Mouse (Mus musculus) stomach, postnatal 0 days (tissue): ENCODE results near the gene Erf. TPM values are rescaled to one million over a fixed set of nuclear protein-coding genes. Genes with fewer than 3 reads are reported as not detected.

Source experiments
- ATAC-seq: fragments of 200-750 bp; cut with Nextera tagmentation; 2 replicates; pipeline ENCODE4 v1.8.0; 2017; ENCODE audit not compliant: low FRiP score, low TSS enrichment
- DNase-seq: peaks from one replicate; pipeline ENCODE4 v3.0.0-alpha.2; 2016; ENCODE audit warnings: low spot score
- H3K27ac ChIP-seq: fragments of 300-500 bp; sonication (generic); replicated peaks from 2 replicates; pipeline ENCODE4 v1.5.1; 2014; ENCODE audit warnings: mild to moderate bottlenecking, control low read depth
- H3K27me3 ChIP-seq: fragments of 300-500 bp; sonication (generic); 2 replicates; pipeline ENCODE4 v1.6.1; 2014; ENCODE audit warnings: low read length; ENCODE audit not compliant: control insufficient read depth, insufficient read depth
- H3K36me3 ChIP-seq: fragments of 300-500 bp; sonication (generic); 2 replicates; pipeline ENCODE4 v1.6.1; 2014; ENCODE audit warnings: low read length, mixed read lengths; ENCODE audit not compliant: control insufficient read depth, insufficient read depth
- H3K4me1 ChIP-seq: fragments of 300-500 bp; sonication (generic); replicated peaks from 2 replicates; pipeline ENCODE4 v1.6.1; 2014; ENCODE audit warnings: antibody characterized with exemption; ENCODE audit not compliant: control insufficient read depth, insufficient read depth
- H3K4me2 ChIP-seq: fragments of 300-500 bp; sonication (generic); replicated peaks from 2 replicates; pipeline ENCODE4 v1.6.1; 2014; ENCODE audit warnings: low read depth, mild to moderate bottlenecking, control low read depth, moderate library complexity
- H3K4me3 ChIP-seq: fragments of 300-500 bp; sonication (generic); 2 replicates; pipeline ENCODE4 v1.5.1; 2014; ENCODE audit warnings: low read depth, low read length, control low read depth
- H3K9ac ChIP-seq: fragments of 300-500 bp; sonication (generic); 2 replicates; pipeline ENCODE4 v1.6.1; 2014; ENCODE audit warnings: mild to moderate bottlenecking, low read length, control low read depth, mixed read lengths
- H3K9me3 ChIP-seq: fragments of 300-500 bp; sonication (generic); 2 replicates; pipeline ENCODE4 v1.6.1; 2016; ENCODE audit warnings: low read length; ENCODE audit not compliant: control insufficient read depth
- CTCF ChIP-seq: IDR thresholded peaks from 2 replicates; pipeline ENCODE4 v1.5.1; 2016; ENCODE audit warnings: antibody characterized with exemption, low read depth, mild to moderate bottlenecking, moderate library complexity
- EP300 ChIP-seq: optimal IDR thresholded peaks from 2 replicates; pipeline ENCODE3; 2016; ENCODE audit warnings: antibody characterized with exemption
- WGBS: fragments of 180-500 bp; shearing (Covaris S2); extraction: QIAGEN DNeasy Blood & Tissue Kit; methylation state at CpG from one replicate; pipeline ENCODE4 v1.1.7; 2014; 5-methylcytosine and 5-hydroxymethylcytosine counted together
- polyA plus RNA-seq: library from polyadenylated mRNA; unstranded; fragments of >200 nt; fragmentation: Nextera tagmentation; extraction: Ambion mirVana; gene quantifications from 2 replicates; pipeline ENCODE4 v1.2.1, GENCODE M21; 2015

Erf gene
- polyA plus RNA-seq, 1 experiment from 2014 or later = 8.1 TPM

DNA sequence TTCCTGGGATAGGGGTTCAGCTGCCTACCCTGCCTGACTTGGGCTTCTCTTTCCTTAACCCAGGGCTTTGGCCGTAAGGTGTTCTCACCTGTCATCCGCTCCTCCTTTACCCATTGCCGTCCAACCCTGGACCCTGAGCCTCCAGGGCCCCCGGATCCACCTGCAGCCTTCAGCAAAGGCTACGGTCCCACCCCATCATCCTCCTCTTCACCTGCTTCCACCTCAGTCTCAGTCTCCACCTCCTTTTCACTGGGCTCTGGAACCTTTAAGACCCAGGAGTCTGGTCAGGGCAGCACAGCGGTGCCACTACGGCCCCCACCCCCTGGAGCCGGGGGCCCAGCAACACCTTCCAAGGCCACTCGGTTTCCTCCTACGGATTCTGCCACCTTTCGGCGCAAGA, 37.5 kb upstream of the Erf start:
- ATAC-seq (no peak), DNase-seq (no peak)
- Histone ChIP-seq H3K9me3 (no peaks in the 10 kb centered on the region), H3K9ac (no peak overlapping the region), H3K27ac (no peak overlapping the region), H3K4me2 (no peak overlapping the region), H3K4me3 (no peak overlapping the region), H3K4me1 (peaks cover 10% of the 10 kb centered on the region), H3K27me3 (no peaks in the 10 kb centered on the region), H3K36me3 (peaks cover 64% of the 10 kb centered on the region)
- TF ChIP-seq EP300 (no peak), CTCF (no peak)
- 96% methylated on average over 11 of the region's 12 CpGs for WGBS

- no peak for DNase-seq
- ATAC-seq = no peak
- no peak overlapping the region for H3K4me3 ChIP-seq
- peak; percentile 54 for TF ChIP-seq CTCF
- no peak for TF ChIP-seq EP300
- H3K4me1 ChIP-seq = peaks cover 10% of the 10 kb centered on the region
- no peak overlapping the region for H3K4me2 ChIP-seq
- 80% methylated on average over 8 of the region's 8 CpGs for WGBS
- H3K36me3 ChIP-seq = peaks cover 60% of the 10 kb centered on the region
- H3K9ac ChIP-seq = no peak overlapping the region
- no peak overlapping the region for H3K27ac ChIP-seq
- no peaks in the 10 kb centered on the region for H3K9me3 ChIP-seq
- no peaks in the 10 kb centered on the region for H3K27me3 ChIP-seq
These were observed 36.4 kb upstream of the Erf start for GRCm38 (mm10) chr7:25286989-25287388.

- WGBS = 83% methylated on average over 20 of the region's 20 CpGs
- Histone ChIP-seq H3K27ac (no peak overlapping the region), H3K27me3 (no peaks in the 10 kb centered on the region), H3K9ac (no peak overlapping the region), H3K4me1 (peaks cover 18% of the 10 kb centered on the region), H3K9me3 (no peaks in the 10 kb centered on the region), H3K36me3 (peaks cover 54% of the 10 kb centered on the region), H3K4me3 (no peak overlapping the region), H3K4me2 (no peak overlapping the region)
- no peak for TF ChIP-seq CTCF
- TF ChIP-seq EP300 = no peak
- ATAC-seq (no peak), DNase-seq (no peak)
These were observed 35.1 kb upstream of the Erf start for GRCm38 (mm10) chr7:25285511-25286238.

- Histone ChIP-seq H3K9me3 (no peaks in the 10 kb centered on the region), H3K4me1 (peaks cover 22% of the 10 kb centered on the region), H3K9ac (no peak overlapping the region), H3K4me2 (no peak overlapping the region), H3K27ac (0 out of 2 replicates have a peak overlapping the region, but pooled peaks have one; percentile 8), H3K36me3 (peaks cover 47% of the 10 kb centered on the region), H3K4me3 (no peak overlapping the region), H3K27me3 (no peaks in the 10 kb centered on the region)
- WGBS = 47% methylated on average over 5 of the region's 5 CpGs
- ATAC-seq (no peak), DNase-seq (no peak)
- no peak for TF ChIP-seq EP300
These were observed 34.2 kb upstream of the Erf start for GRCm38 (mm10) chr7:25284766-25285165.

- 52% methylated on average over 2 of the region's 2 CpGs for WGBS
- no peak for DNase-seq
- Histone ChIP-seq H3K9me3 (no peaks in the 10 kb centered on the region), H3K9ac (peak overlapping the region; percentile 76; the same call in 1 of the 2 replicates), H3K4me2 (peak overlapping the region; percentile 88), H3K4me1 (peaks cover 22% of the 10 kb centered on the region), H3K4me3 (no peak overlapping the region), H3K27ac (no peak overlapping the region), H3K36me3 (peaks cover 42% of the 10 kb centered on the region), H3K27me3 (no peaks in the 10 kb centered on the region)
- no peak for ATAC-seq
- TF ChIP-seq CTCF = no peak
These were observed 33.6 kb upstream of the Erf start for GRCm38 (mm10) chr7:25284171-25284570.

- H3K9ac ChIP-seq = peak overlapping the region; percentile 76; the same call in 1 of the 2 replicates
- H3K27me3 ChIP-seq = no peaks in the 10 kb centered on the region
- H3K4me3 ChIP-seq = peak overlapping the region; percentile 71
- H3K27ac ChIP-seq = peak overlapping the region; percentile 45
- no peaks in the 10 kb centered on the region for H3K9me3 ChIP-seq
- DNase-seq (peak; percentile 31), ATAC-seq (no peak)
- WGBS = 7% methylated on average over 5 of the region's 5 CpGs
- peaks cover 22% of the 10 kb centered on the region for H3K4me1 ChIP-seq
- TF ChIP-seq CTCF (no peak), EP300 (no peak)
- peaks cover 37% of the 10 kb centered on the region for H3K36me3 ChIP-seq
- peak overlapping the region; percentile 88 for H3K4me2 ChIP-seq
These were observed 33.1 kb upstream of the Erf start for GRCm38 (mm10) chr7:25283637-25284036.
